Mouse (Mus musculus) v-Abl transformed pro-B cells (cell line): ENCODE results near the gene Kifc5b.
"Not testable (repeated sequence)": the region's sequence is repeated elsewhere in the genome, so short reads cannot be mapped to it uniquely, and the experiment has no call there.

Experiments used
- in situ Hi-C, 2 experiments: fragments of 400-800 bp; cut with MboI; formaldehyde crosslinking; loops; one replicate each; pipeline ENCODE4 v1.15.1; 2025; ENCODE audit not compliant: unreplicated experiment in 2 of 2

The Kifc5b gene

DNA sequence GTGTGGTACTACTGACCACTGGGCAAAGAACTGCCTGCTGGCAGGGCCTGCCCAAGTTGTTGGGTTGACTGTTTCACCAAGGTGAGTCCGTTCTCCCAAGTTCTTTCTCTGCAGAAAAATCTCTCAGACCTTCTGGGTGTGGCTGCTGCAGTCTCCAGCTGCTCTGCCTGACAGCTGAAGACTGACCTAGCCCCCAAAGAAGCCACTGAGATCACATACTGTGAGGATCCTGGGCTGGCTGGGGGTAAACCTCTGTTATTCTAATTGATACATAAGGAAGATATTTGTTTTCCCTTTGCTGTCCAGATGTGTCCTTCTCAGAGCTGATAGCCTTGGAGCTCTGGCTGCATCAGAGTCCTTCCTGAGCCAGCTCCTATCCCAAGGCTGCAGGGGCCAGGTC is 1.6 kb upstream of the Kifc5b start:
- in situ Hi-C loops = no loop called here

DNA sequence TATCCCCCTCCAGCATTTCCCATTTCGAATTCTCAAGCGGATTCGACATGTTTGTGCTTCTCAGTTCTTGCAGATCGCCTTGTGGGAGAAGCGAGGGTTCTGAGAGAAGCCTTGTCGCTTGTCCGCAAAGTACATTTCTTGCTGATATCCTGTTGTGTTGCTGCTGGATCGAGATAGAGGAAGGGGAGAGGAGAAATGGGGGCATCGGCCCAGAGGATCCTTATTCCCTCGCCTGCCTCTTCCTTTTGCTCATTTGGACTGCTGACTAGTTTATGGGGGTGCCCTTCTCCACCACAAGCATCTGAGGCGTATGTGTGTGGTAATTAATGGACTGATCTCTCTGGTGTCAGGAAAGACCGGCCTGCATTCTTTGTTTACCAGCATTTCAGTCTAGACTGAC is 669 bp downstream of the Kifc5b start:
- in situ Hi-C loops = not testable (repeated sequence)

DNA sequence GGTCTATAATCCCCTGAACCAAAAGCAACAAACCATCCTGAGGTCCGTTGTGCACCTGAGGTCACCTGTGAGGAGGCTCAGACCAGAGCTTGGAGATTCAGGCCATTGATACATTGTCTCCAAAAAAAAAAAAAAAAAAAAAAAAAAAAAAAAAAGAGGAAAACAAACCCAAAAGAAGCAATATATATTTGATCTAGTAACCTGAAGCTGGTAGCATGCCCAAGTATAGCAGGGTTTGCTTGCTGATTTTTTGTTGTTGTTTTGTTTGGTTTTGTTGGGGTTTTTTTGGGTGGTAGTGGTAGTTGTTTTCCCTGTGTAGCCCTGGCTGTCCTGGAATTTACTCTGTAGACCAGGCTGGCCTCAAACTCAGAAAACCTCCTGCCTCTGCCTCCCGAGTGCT is 1.5 kb downstream of the Kifc5b start:
- in situ Hi-C loops = no loop called here

DNA sequence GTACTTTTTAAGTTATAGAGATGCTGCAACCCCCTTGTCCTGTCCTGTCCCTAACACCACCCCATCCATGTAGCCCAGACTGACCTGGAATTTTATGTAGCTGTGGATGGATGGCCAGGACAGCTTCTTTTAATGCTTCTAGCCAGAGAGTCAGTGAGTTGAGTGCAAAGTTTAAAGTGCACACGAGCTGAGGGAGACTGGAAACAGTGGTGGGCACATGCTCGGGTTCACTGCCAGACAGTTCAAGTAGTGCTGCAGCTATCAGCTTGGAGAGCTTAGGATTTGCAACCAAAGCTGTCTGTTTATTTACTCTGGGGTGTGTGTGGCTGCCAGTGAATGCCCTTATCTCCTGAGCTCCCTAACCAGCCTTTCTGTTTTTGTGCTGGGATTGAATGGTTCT is 2.6 kb downstream of the Kifc5b start:
- in situ Hi-C loops = not testable (repeated sequence)

DNA sequence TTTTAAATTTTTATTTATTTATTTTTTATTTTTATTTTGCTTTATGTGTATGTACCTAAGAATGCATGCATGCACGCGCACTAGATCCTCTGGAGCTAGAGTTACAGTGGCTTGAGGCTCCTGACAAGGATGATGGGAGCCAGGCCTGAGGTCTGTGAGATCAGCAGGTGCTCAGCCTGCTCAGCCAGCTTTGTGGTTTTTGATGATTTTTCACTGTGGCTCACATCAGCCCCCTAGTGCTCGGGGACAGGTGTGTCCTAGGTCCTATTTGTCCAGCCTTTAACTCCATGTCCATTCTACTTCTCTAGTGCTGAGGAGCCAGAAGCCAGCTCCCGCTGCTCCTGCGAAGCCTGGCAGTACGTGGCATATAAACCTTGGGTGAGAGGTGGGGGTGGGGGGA is 5.5 kb downstream of the Kifc5b start:
- in situ Hi-C loops = loop anchor here in 1 of 2 experiments (10.0 kb wide), 1 partner anchor 172 kb away; no protein-coding TSS in a partner anchor

DNA sequence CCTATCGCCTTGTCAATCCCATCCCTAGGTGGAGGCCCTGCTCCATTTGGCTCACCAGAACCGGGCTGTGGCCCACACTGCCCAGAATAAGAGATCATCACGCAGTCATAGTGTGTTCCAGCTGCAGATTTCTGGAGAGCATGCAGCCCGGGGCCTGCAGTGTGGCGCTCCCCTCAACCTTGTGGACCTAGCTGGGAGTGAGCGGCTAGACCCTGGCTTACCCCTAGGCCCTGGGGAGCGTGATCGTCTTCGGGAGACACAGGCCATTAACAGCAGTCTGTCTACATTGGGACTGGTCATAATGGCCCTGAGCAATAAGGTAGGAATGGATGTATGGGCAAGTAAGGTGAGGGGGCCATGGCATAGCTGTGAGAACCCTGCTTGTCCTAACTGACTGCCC is 8.5 kb downstream of the Kifc5b start:
- in situ Hi-C loops = loop anchor here in 1 of 2 experiments (10.0 kb wide), 1 partner anchor 169 kb away; no protein-coding TSS in a partner anchor

DNA sequence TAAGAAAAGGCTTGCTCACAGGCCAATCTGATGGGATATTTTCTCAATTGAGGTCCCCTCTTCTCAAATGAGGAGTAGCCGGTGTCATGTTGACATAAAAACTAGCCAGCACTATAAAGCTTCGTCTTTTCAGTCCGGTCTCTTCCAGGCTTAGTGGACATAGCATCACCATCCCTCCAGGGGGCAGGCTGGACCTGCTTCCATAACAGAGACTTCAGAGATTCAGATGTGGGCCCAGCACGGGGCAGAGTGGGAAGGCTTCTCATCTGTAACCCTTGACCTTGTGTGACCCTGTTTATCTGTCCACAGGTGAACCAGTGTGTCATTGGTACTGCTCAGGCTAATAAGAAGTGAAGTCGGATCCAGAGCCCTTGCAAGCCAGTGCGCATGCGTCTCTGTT is 14.9 kb downstream of the Kifc5b start:
- in situ Hi-C loops = loop anchor here in 1 of 2 experiments (5.0 kb wide), 1 partner anchor 71 kb away; no protein-coding TSS in a partner anchor

DNA sequence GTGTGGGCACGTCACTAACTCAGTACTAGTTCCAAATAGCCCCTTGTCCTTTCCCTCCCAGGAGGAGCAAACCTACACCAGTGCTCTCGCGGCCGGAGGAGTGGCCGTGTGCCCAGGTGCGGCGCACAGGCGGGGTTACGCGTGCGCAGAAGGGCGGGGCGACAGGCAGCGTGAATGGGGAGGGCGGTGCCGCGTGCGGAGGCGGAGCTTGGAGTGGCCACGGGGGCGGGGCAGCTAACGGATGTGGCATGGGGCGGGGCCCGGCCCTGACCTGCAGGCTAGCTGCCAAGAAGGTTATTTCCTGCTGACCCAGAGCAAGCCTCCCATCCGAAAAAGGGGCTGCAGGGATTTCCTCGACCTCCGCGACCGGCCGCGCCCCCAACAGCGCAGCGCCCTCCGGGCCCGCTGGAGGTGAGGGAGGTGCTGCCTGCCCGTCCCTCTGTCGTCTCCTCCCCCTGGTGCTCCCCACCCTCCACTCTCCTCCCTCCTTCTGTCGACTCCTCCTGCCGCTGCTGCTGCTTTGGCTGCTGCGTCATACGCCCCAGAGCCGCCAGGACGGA is 16.0 kb downstream of the Kifc5b start, which contains the start of gene Phf1:
Phf1 (plus strand) TSS at position 214 of the 560 bp plus-strand sequence.
- in situ Hi-C loops = loop anchor here in 1 of 2 experiments (5.0 kb wide), 1 partner anchor 69 kb away; no protein-coding TSS in a partner anchor

DNA sequence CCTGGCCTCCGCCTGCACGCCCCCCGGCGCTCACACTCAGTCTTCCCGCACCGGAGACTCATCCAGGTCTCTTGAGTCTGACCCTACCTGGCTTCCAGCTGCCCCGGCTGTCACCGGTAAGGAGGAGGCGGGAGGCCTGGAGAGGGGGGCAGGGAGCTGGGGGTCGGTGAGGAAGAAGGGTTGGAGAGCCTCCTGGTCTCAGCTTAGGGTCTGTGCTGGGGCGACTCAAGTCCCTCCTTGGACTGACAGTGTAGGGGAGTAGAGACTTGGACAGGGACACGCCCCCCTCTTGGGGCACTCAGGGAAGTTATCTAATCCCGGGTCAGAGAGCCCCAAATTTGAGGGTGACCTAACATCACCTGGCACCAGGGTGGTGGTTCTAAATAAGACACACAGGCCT is 16.5 kb downstream of the Kifc5b start:
- in situ Hi-C loops = loop anchor here in 1 of 2 experiments (5.0 kb wide), 1 partner anchor 69 kb away; no protein-coding TSS in a partner anchor

DNA sequence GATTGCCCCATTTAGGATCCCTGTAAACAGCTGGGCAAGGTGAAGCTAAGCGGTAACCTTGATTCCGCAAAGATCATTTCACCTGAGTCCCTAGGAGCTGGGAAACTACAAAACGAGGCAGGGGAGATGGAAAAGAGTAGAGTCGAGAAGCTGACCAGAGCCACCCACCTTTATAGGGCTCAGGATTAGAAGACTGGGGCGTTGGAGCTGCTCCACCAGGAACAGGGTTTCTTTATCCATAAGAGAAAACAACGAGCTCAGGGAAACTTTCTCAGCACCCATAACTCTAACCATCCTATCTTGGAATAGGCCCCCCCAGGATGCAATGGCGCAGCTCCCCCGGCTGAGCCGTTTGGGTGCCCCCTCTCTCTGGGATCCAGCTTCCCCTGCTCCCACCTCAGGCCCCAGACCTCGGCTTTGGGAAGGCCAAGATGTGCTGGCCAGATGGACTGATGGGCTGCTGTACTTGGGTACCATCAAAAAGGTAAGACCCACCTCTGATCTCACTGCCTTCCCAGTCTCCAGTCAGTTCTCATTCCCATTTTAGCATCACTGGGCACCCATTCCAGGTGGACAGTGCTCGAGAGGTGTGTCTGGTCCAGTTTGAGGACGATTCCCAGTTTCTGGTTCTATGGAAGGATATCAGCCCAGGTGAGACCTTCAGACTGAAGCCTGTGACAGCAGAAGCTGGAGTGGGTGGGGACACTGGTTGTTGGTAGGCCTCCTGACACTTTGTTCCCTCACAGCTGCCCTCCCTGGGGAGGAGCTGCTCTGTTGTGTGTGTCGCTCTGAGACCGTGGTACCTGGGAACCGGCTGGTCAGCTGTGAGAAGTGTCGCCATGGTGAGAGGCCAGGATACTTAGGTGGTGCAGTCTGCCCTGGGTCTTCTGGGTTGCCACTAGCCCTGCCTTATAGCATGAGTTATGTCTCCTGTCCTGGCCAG is 17.3 kb downstream of the Kifc5b start:
- in situ Hi-C loops = loop anchor here in 1 of 2 experiments (5.0 kb wide), 1 partner anchor 68 kb away; no protein-coding TSS in a partner anchor

DNA sequence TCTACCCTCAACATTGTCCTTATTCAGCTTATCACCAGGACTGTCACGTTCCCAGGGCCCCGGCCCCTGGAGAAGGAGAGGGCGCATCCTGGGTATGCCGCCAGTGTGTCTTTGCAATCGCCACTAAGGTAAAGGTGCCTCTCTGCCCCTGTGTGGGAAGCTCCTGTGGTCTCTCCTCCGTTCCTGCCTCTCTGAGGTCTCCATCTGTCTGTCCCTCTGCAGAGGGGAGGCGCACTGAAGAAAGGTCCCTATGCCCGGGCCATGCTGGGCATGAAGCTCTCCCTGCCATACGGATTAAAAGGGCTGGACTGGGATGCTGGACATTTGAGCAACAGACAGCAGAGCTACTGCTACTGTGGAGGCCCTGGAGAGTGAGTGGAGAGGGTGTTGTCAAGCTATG is 18.1 kb downstream of the Kifc5b start:
- in situ Hi-C loops = no loop called here

DNA sequence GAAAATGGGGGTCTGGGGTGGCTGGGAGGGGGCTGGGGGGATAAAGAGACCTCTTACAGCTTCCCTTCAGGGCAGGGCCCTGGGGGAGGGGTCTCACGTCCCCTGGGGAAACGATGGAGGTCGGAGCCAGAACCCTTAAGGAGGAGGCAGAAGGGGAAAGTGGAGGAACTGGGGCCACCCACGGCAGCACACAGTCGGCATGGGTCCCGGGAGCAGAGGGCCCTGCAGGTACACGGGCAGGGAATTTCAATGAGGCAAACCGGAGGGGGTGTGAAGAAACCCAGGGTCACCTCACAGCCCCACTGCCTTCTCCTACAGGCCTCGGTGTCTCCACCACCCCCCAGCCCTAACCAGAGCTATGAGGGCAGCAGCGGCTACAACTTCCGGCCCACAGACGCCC is 19.6 kb downstream of the Kifc5b start:
- in situ Hi-C loops = no loop called here

DNA sequence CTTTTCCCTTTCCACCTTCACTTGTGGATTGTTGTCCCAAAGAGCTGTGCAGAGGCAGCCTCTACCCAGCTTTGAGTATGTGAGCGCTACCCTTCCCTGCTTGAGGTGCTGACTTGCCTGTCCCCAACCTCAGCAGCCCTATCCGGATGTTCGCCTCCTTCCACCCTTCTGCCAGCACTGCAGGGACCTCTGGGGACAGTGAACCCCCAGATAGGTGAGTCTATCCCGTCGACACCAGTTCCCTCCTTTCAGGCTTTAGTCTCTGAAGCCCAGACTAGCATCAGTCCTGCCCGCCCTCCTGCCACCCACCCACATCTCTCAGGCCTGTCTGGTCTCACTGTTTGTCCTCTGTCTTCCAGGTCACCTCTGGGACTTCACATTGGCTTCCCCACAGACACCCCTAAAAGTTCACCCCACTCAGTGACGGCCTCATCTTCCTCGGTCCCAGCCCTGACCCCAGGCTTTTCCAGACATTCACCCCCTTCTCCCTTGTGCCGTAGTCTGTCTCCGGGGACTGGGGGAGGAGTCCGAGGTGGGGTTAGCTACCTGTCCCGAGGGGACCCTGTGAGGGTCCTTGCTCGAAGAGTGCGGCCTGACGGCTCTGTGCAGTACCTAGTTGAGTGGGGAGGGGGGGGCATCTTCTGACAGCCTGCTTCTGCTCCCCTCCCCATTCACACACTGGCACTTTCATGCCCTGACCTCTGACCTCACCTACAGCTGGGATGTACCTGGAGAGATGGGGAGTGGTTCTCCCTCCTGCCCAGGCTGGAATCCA is 20.2 kb downstream of the Kifc5b start:
- in situ Hi-C loops = no loop called here

DNA sequence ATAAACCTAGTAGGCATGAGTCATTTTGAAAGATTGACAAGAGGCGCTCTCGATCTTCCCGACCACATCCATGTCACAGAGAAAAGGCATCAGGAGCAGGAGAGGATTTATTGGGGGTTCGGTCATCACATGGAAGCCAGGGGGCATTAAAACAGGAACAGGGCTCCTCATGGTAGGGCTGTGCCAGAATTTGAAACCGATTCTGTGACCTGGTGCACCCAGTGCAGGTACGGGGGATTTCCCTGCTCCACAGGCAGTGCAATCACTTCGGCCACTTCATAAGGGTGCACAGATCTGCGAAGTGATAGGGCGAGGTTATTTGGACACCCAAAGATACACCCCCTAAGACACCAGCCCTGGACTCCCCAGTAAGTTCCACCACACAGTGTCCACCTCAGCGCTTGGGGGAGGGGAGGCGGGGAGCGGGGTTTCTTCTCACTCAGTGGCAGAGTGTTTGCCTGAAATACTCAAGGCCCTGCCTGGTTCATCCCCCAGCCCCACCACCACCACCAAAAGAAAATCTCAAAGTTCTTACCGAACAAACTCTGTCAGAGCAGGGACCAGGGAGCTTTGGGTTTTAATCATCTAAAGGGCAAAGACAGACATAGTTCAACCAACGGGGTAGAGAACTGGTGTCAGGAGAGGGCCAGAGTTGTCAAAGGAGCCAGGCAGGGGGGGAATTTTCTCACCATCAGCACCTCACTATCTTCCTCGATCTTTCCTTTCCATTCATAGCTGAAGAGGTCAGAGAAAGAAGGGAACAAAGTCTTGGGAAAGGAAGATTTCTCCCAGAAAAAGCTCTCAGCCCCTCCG is 21.2 kb downstream of the Kifc5b start:
- in situ Hi-C loops = no loop called here

DNA sequence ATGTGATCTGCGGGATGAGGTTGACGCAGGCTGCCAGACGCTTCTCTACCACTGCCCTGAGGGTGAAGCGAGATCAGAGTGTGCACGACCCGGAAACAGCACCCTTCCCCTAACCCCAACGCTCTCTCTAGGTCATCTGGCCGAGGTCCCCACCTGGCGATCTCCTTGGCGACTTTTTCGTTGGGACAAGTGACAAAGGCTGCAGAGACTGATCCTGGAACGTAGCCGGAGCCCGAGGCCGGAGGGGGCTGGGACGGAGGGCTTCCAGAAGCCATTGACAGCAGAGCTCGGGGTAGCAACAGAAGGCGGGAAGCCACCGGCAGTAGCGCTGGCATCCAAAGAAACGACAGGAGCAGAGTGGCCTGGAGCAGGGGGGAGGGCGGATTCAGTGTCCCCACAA is 21.8 kb downstream of the Kifc5b start:
- in situ Hi-C loops = no loop called here

DNA sequence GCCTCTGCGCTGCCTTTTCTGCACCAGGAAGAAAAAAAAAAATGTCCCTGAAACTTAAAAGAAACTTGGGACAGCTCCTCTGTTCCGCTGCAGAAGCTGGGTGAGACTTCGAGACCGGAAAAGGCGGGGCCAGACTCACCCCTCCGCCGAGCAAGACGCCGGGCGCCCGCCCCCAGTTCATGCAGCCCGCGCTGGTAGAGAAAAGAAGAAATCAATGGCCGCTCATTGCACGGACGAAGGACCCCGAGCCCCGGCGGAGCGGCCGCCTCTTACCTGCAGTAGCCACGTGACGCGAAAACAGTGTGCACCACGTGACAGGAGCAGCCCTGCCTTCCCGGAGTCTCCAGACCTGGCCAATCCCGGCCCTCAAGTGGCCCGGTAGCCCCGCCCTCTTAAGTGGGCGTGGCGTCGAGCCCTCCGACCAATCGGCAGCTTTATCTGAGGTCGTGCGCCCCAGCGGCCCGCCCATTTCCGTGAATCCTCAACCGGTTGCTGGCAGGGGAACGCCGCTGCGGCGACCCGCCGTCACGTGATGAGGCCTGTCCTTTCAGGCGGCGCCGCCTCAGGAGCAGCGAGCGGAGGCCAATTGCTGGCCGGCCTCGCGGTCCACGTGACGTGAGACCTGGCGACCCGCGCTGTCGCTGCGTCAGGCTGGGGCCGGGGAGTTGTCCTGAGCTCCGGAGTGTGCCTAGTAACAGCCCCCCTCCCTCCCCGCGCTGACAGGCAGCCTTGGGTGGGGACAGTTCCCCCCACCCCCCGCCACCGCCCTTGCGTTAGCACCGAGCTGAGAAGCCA is 22.5 kb downstream of the Kifc5b start, which contains the start of gene Cuta:
Cuta (minus strand) TSS at position 392 of the 795 bp plus-strand sequence.
- in situ Hi-C loops = no loop called here

DNA sequence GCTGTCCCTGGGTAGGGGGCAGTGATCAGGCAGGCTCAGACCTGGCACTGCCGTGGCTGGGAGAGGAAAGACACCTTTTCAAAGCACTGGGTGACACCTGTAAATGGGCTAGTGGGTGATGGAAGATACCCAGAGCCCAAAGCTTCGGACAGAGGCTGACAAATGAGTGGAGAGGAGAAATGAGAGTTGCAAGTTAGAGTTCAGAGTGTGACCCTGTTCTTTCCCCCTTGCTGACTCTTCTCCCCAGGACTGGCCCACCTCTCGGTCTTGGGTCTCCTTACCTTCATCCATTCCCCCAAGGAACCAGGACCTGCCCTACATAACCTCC is 23.0 kb downstream of the Kifc5b start:
- in situ Hi-C loops = loop anchor here in 1 of 2 experiments (5.0 kb wide), 1 partner anchor 42 kb away; no protein-coding TSS in a partner anchor

DNA sequence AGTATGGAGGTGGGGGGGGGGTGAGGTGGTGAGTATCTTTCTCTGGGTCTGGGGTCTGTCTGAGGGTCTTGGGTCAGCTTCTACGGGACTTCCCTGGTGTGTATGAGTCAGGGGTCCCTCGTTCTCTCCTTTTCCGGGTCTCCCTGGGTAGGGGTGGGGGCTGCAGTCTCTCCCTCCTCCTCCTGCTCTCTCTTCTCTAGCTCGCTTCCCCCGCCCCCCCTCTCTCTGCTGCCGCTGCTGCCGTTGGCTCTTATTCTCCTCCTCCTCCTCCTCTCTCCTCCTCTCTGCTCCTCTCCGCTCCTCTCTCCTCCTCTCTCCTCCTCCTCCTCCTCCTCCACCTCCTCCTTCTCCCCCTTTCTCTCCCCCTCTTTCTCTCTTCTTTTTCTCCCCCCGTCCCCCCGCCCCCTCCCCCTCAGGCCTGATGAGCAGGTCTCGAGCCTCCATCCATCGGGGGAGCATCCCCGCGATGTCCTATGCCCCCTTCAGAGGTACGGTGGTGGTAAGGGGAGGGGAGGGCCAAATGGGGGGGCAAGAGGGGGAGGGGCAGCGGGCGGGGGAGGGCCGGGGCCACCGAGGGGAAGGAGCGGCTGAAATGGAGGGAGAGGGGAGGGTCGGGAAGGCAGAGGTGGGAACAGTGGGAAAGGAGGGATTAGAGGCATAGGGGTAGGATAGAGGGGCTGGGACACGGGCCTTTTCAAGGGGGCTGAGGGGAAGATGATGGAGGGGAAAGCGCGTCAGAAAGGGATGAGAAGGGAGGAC is 24.3 kb downstream of the Kifc5b start, which contains the start of gene Syngap1:
Syngap1 (plus strand) TSS at position 223 of the 759 bp plus-strand sequence.
- in situ Hi-C loops = loop anchor here in 1 of 2 experiments (5.0 kb wide), 1 partner anchor 41 kb away; no protein-coding TSS in a partner anchor
